Mouse (Mus musculus): ENCODE results near the gene Stat1.

GRCm38 (mm10) chr1:52102795-52103194 is 16.4 kb upstream of the Stat1 start:
- TF ChIP-seq CTCF (conservative IDR thresholded peaks at IDR 0.05; ENCODE audit: insufficient read depth, insufficient read length, low read depth, low read length), result no peak
- no peak for TF ChIP-seq POLR2A (IDR thresholded peaks at IDR 0.05; ENCODE audit: low read depth, low read length)
